20 mouse cellular contexts compared by ENCODE assay signal in genomic region chr10:14660875-14661274, GRCm38 (mm10). TPM values are rescaled to one million over a fixed set of nuclear protein-coding genes. Genes with fewer than 3 reads are reported as not detected.
"Had no signal": no experiment of that assay in that cellular context is flagged by ENCODE, and none has a peak within 500 bp of the region (broad histone marks: within the 10 kb centered on the region; RNA-seq: fewer than 3 reads in every experiment).

No protein-coding gene starts in this region.

- DNase-seq: kidney, postnatal 36 days; layer of hippocampus, adult 9-11 months; layer of hippocampus, postnatal 36 days; liver; liver, embryonic 13.5 days; liver, postnatal 0 days; right cerebral cortex, adult 18-20 months; right cerebral cortex, postnatal 25 days; thymus, postnatal 4 days had no signal

- H3K27me3 ChIP-seq: limb, embryonic 12.5 days; liver, embryonic 13.5 days; midbrain, embryonic 13.5 days; neural tube, embryonic 15.5 days had no signal

- ATAC-seq: liver, postnatal 0 days; midbrain, embryonic 13.5 days had no signal

- H3K27ac ChIP-seq: limb, embryonic 12.5 days; liver, embryonic 13.5 days; midbrain, embryonic 13.5 days; neural tube, embryonic 15.5 days; stomach, postnatal 0 days had no signal

- H3K4me1 ChIP-seq: limb, embryonic 12.5 days; liver, embryonic 13.5 days; midbrain, embryonic 13.5 days; neural tube, embryonic 15.5 days had no signal

- H3K9ac ChIP-seq: limb, embryonic 12.5 days; liver, embryonic 13.5 days; liver, postnatal 0 days; midbrain, embryonic 13.5 days; neural tube, embryonic 15.5 days had no signal

- H3K9me3 ChIP-seq: limb, embryonic 12.5 days; liver, embryonic 13.5 days; midbrain, embryonic 13.5 days; neural tube, embryonic 15.5 days had no signal

- H3K4me2 ChIP-seq: limb, embryonic 12.5 days; liver, embryonic 13.5 days; midbrain, embryonic 13.5 days; neural tube, embryonic 15.5 days had no signal

- H3K4me3 ChIP-seq: limb, embryonic 12.5 days; liver, embryonic 13.5 days; midbrain, embryonic 13.5 days; neural tube, embryonic 15.5 days had no signal

RNA-seq across cellular contexts. Expression of gene Nmbr, which starts 44.5 kb away (rescaled TPM):
- total RNA-seq: megakaryocyte-erythroid progenitor cell, adult 5-6 weeks had no signal
- polyA plus RNA-seq: liver, postnatal 0 days had no signal

RNA-seq across cellular contexts. Expression of gene Gje1, which starts 57.1 kb away (rescaled TPM):
- total RNA-seq: layer of hippocampus, adult 18-20 months; layer of hippocampus, postnatal 36 days; left cerebral cortex, adult 8-10 months; left cerebral cortex, postnatal 36 days; megakaryocyte-erythroid progenitor cell, adult 5-6 weeks; midbrain, postnatal 0 days had no signal
- polyA plus RNA-seq: limb, embryonic 12.5 days; liver, embryonic 13.5 days; liver, postnatal 0 days; lung, embryonic 16.5 days; midbrain, embryonic 13.5 days; midbrain, postnatal 0 days; neural tube, embryonic 11.5 days; neural tube, embryonic 15.5 days; stomach, postnatal 0 days had no signal
